Mouse (Mus musculus) cerebellum, adult 2 months (tissue): ENCODE measurements around the gene Pald1. TPM values are rescaled to one million over a fixed set of nuclear protein-coding genes. Genes with fewer than 3 reads are reported as not detected.
A peak's percentile ranks its signal among the peaks of the same experiment; 100 is the strongest.

ENCODE experiments used
- DNase-seq, 2 experiments: peaks; one replicate each; pipeline ENCODE4 v3.0.0; 2021
- H3K27ac ChIP-seq: fragments of 200-500 bp; 2 replicates; pipeline ENCODE4 v1.5.1; 2012; ENCODE audit warnings: low read length, control low read depth, inconsistent platforms; ENCODE audit not compliant: insufficient read depth
- H3K27me3 ChIP-seq: fragments of 200-500 bp; 2 replicates; pipeline ENCODE4 v1.6.1; 2012; ENCODE audit warnings: inconsistent platforms, mild to moderate bottlenecking, low read length, moderate library complexity; ENCODE audit not compliant: control insufficient read depth, insufficient read depth
- H3K4me1 ChIP-seq: fragments of 200-500 bp; 2 replicates; pipeline ENCODE4 v1.6.1; 2011; ENCODE audit warnings: low read length; ENCODE audit not compliant: control insufficient read depth, insufficient read depth
- H3K4me3 ChIP-seq: fragments of 200-500 bp; replicated peaks from 2 replicates; pipeline ENCODE3; 2011; ENCODE audit warnings: mild to moderate bottlenecking, low read depth, low read length, control low read depth; ENCODE audit not compliant: insufficient read depth
- CTCF ChIP-seq: fragments of 200-500 bp; IDR thresholded peaks from 2 replicates; pipeline ENCODE4 v1.5.1; 2011; ENCODE audit warnings: low read depth, mild to moderate bottlenecking, control low read depth, low read length, moderate library complexity, borderline replicate concordance; ENCODE audit not compliant: insufficient read depth
- POLR2A ChIP-seq: fragments of 200-500 bp; IDR thresholded peaks from 2 replicates; pipeline ENCODE4 v1.6.1; 2011; ENCODE audit warnings: low read length, control low read depth, borderline replicate concordance; ENCODE audit not compliant: insufficient read depth
- WGBS: fragments of 180-500 bp; shearing (Covaris S2); methylation state at CpG from one replicate; pipeline ENCODE4 v1.1.7; 2018; 5-methylcytosine and 5-hydroxymethylcytosine counted together
- polyA plus RNA-seq: library from polyadenylated mRNA; depleted of rRNA; stranded (reverse); fragments of >200 nt; gene quantifications from 2 replicates; pipeline ENCODE4 v1.2.3, GENCODE M21; 2012

The Pald1 gene
- polyA plus RNA-seq, 1 experiment: 15.5 TPM

DNA sequence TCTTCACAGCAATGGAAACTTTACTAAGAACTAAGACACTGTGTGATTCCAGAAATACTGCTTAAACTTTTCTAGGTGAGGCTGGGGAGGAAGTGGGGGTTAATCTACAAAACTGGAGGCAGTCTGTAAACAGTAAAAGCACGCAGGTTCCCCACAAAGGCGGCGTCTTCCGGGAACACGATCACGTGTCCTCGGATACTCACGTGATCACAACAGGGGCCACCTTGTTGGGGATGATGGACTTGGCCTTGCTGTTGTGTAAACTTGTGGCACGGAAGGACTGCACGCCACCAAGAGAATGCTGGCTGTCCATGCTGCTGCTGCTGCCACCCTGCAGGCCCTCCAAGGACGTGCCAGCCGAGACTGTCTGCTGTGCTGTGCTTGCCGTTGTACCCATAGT, 27.7 kb downstream of the Pald1 start:
- Histone ChIP-seq H3K27me3 (no peaks in the 10 kb centered on the region), H3K4me1 (no peaks in the 10 kb centered on the region), H3K27ac (no peak overlapping the region), H3K4me3 (no peak overlapping the region)
- no peak for TF ChIP-seq CTCF
- TF ChIP-seq POLR2A: no peak
- no peak for DNase-seq
- 94% methylated on average over 13 of the region's 13 CpGs for WGBS

GRCm38 (mm10) chr10:61351216-61351615, 32.1 kb downstream of the Pald1 start:
- Histone ChIP-seq H3K4me1 (no peaks in the 10 kb centered on the region), H3K27ac (no peak overlapping the region), H3K4me3 (no peak overlapping the region), H3K27me3 (no peaks in the 10 kb centered on the region)
- DNase-seq: no peak
- TF ChIP-seq CTCF (no peak), POLR2A (no peak)
- 77% methylated on average over 4 of the region's 4 CpGs for WGBS

DNA sequence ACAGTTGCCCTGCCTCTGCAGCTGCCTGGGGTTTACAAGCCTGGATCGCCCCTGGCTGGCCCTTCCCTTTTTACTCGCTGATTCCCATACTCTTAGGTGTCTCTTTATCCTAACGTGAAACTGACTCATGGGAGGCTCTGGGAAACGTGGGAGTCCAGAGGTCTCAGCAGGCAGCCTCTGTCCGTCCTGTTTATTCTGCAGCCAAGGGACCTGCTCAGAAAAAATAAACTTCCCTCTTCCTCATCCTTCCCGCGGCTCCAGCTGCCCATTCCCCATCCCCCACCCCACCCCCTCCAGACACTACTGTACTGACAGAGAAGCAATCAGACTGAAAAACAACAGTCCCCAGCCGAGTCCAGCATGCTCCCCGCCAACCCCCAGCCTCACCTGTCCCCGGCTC, 37.0 kb downstream of the Pald1 start:
- WGBS: 44% methylated on average over 10 of the region's 10 CpGs
- Histone ChIP-seq H3K4me3 (no peak overlapping the region), H3K27ac (no peak overlapping the region), H3K27me3 (no peaks in the 10 kb centered on the region), H3K4me1 (no peaks in the 10 kb centered on the region)
- TF ChIP-seq POLR2A: no peak
- no peak for TF ChIP-seq CTCF
- no peak for DNase-seq

- Histone ChIP-seq H3K4me1 (no peaks in the 10 kb centered on the region), H3K27ac (no peak overlapping the region), H3K4me3 (no peak overlapping the region), H3K27me3 (no peaks in the 10 kb centered on the region)
- WGBS: 71% methylated on average over 8 of the region's 8 CpGs
- no peak for DNase-seq
- TF ChIP-seq CTCF (no peak), POLR2A (no peak)
These were observed 38.2 kb downstream of the Pald1 start for GRCm38 (mm10) chr10:61345179-61345578.

- no peak for TF ChIP-seq POLR2A
- TF ChIP-seq CTCF: peak; percentile 79
- WGBS: 64% methylated on average over 8 of the region's 8 CpGs
- H3K27ac ChIP-seq: no peak overlapping the region
These were observed 39.4 kb downstream of the Pald1 start for GRCm38 (mm10) chr10:61343950-61344349.

DNA sequence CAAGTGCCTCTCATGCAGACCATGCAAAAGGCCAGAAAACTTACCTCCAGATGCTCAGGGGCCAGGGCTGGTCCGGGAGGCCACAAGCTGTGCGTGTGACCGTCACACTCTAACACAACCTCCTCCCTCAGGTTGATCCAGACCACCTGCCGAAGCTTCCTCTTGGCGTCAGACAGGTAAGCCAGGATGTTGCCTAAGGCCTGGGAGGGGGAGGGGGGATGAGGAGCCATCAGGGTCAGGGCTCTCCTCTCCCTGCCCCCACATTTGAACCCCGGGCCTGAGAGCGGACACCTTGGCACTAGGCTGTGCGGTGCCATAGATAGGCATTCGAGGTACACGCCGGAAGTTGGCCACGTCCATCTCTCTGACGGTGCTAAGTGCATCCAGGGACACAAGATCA, 40.6 kb downstream of the Pald1 start:
- Histone ChIP-seq H3K27me3 (no peaks in the 10 kb centered on the region), H3K4me1 (no peaks in the 10 kb centered on the region), H3K4me3 (no peak overlapping the region), H3K27ac (no peak overlapping the region)
- WGBS: 94% methylated on average over 13 of the region's 13 CpGs
- no peak for DNase-seq
- TF ChIP-seq POLR2A: no peak

More at GRCm38 (mm10) chr10:61343950-61344349, 39.4 kb downstream of the Pald1 start:
- Histone ChIP-seq H3K4me1 (no peaks in the 10 kb centered on the region), H3K27me3 (no peaks in the 10 kb centered on the region), H3K4me3 (no peak overlapping the region)
- peak; percentile 44 to 66 for DNase-seq

DNA sequence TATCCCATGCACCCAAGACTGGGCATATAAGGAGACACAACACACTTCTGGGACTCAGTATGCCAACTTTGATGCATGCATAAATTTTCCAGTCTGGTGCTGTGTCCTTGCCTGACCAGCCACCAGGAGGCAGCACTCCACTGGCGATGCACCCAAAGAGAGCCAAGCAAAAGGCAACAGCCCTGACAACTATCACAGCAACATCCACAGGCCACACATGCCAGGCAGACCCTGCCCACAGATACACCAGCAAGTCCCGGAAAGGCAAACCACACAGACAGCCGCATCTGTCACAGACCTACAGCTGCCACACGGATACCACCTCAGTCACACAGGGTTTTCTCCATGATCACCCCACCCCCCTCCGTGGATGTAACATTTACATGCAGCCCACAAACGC, 41.8 kb downstream of the Pald1 start:
- Histone ChIP-seq H3K27me3 (no peaks in the 10 kb centered on the region), H3K4me3 (no peak overlapping the region), H3K4me1 (no peaks in the 10 kb centered on the region), H3K27ac (no peak overlapping the region)
- WGBS: 47% methylated on average over 6 of the region's 6 CpGs
- peak; percentile 57 to 74 for DNase-seq
- TF ChIP-seq POLR2A (no peak), CTCF (peak; percentile 94)

- no peaks in the 10 kb centered on the region for H3K27me3 ChIP-seq
- no peaks in the 10 kb centered on the region for H3K4me1 ChIP-seq
- DNase-seq: no peak
- WGBS: 95% methylated on average over 5 of the region's 5 CpGs
- H3K4me3 ChIP-seq: no peak overlapping the region
- TF ChIP-seq POLR2A (no peak), CTCF (no peak)
- no peak overlapping the region for H3K27ac ChIP-seq
These were observed 42.3 kb downstream of the Pald1 start for GRCm38 (mm10) chr10:61341045-61341444.
